Mouse (Mus musculus): ENCODE results near the gene Ggt6. TPM values are rescaled to one million over a fixed set of nuclear protein-coding genes. Genes with fewer than 3 reads are reported as not detected.

Ggt6 gene
- polyA plus RNA-seq, 1 experiment from 2014 or later, result not detected

DNA sequence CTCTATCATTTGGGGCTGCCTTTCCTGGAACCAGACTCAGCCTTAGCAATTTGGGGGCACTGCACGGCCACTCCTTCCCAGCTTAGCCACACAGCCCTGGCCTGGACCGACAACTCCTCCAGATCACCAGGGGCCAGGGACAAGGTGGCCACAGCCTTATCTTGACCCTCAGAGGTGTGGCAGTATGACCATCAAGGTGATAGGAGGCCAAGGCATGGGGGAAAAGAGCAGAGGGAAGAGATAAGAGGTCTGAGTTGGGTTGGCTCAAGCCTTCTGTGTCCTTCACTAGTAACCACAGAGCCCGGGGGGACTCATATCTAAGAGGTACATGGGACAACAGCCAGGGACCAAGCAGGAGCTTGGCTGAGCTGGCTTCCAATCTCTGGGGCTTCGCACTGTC is 46.6 kb downstream of the Ggt6 start:
- Histone ChIP-seq H3K9me3 (replicated peaks) (no peaks in the 10 kb centered on the region), H3K27me3 (replicated peaks) (no peaks in the 10 kb centered on the region), H3K27ac (replicated peaks) (no peak overlapping the region), H3K4me2 (no peak overlapping the region), H3K36me3 (no peaks in the 10 kb centered on the region), H3K9ac (replicated peaks) (no peak overlapping the region), H3K4me3 (replicated peaks) (no peak overlapping the region), H3K4me1 (peaks cover 49% of the 10 kb centered on the region)
- 92% methylated on average over 4 of the region's 4 CpGs for WGBS
- ATAC-seq (ENCODE audit: low FRiP score), result no peak

DNA sequence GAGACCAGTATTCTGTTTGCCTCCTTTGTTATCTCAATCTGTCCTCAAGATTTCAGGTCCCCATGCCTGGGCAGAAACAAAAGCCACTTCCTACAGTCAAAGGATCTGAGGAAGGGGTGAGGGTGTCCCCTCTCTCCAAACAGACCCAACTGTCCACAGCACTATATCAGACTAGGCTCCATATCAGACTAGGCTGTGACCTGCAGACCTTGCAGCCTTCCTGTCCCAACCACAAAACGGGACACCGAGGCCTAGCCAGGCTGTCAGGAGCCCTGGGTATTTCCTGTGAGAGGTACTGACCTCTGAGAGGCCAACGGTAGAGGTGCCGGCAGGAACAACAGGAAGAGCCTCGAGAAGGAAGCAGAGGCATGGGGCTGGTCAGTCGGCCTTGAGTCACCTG is 49.2 kb downstream of the Ggt6 start:
- peaks cover 56% of the 10 kb centered on the region for H3K4me1 ChIP-seq
- ATAC-seq (ENCODE audit: low FRiP score), result no peak
- no peak overlapping the region for H3K4me3 ChIP-seq (replicated peaks)
- no peak overlapping the region for H3K27ac ChIP-seq (replicated peaks)
- no peak overlapping the region for H3K4me2 ChIP-seq
- no peaks in the 10 kb centered on the region for H3K27me3 ChIP-seq (replicated peaks)
- H3K36me3 ChIP-seq, result no peaks in the 10 kb centered on the region
- H3K9ac ChIP-seq (replicated peaks), result no peak overlapping the region
- no peaks in the 10 kb centered on the region for H3K9me3 ChIP-seq (replicated peaks)
- 68% methylated on average over 6 of the region's 6 CpGs for WGBS

DNA sequence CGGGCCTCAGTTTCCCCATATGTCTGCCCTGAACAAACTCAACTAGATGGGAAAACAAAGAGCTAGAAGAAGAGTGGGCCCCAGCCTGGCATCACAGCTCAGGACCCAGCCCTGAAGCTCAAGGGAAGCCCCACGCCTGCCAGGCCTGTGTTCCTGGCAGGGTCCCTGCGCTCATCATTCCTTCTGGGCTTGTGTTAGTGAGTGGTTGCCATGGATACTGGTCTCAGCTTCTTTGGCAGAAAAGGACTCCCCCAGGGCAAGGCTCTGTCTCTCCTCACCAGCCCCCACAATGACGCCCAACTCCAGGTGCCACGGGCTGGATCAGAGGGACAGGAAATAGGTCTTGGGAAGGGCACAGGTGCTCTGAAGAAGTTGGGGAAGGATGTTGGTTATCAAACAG is 49.8 kb downstream of the Ggt6 start:
- no peaks in the 10 kb centered on the region for H3K36me3 ChIP-seq
- H3K27ac ChIP-seq (replicated peaks), result peak overlapping the region; percentile 1; the same call in 1 of the 2 replicates
- H3K4me2 ChIP-seq, result no peak overlapping the region
- H3K9me3 ChIP-seq (replicated peaks), result no peaks in the 10 kb centered on the region
- no peak overlapping the region for H3K4me3 ChIP-seq (replicated peaks)
- H3K9ac ChIP-seq (replicated peaks), result no peak overlapping the region
- no peak for ATAC-seq (ENCODE audit: low FRiP score)
- WGBS, result 39% methylated on average over 5 of the region's 5 CpGs
- H3K4me1 ChIP-seq, result peaks cover 59% of the 10 kb centered on the region
- no peaks in the 10 kb centered on the region for H3K27me3 ChIP-seq (replicated peaks)

DNA sequence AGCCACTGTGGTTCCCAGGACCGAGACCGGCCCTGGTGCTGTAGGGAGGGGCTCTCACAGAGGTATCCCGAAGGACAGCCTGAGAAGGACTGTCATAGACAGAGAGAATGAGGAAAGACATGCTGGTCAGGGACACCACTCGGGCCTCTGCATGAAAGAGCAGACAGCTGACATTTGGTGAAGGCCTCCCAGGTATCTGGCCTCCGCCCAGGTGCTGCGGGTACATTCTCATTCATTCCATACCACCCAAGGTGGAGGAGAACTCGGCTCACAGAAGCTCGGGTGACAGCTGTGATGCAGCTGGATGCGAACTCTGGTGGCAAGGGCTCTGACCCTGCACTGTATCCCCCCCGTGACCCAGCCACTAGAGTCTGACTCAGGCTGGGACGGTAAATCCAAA is 50.6 kb downstream of the Ggt6 start:
- Histone ChIP-seq H3K9ac (replicated peaks) (no peak overlapping the region), H3K36me3 (no peaks in the 10 kb centered on the region), H3K4me2 (no peak overlapping the region), H3K9me3 (replicated peaks) (no peaks in the 10 kb centered on the region), H3K4me3 (replicated peaks) (no peak overlapping the region), H3K27ac (replicated peaks) (no peak overlapping the region), H3K4me1 (peaks cover 62% of the 10 kb centered on the region), H3K27me3 (replicated peaks) (no peaks in the 10 kb centered on the region)
- no peak for ATAC-seq (ENCODE audit: low FRiP score)
- WGBS, result 76% methylated on average over 11 of the region's 11 CpGs

DNA sequence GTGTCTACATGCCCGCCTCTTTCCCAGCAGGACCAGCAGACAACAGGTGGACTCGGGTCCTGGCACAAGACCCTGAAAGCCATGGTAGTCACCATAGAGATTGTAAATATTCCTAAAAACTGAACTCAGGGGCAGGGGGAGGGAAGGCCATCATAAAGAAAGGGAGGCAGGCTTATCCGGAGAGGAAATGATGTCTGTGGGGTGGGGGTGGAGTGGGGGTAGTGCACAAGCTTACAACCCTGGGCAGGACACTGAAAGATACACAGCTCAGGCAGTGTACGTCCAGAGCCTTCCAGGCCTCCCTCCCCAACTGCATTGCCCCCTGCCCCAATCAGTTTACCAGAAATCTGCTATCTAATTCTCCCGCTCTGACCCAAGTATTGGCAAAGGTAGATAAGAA is 51.8 kb downstream of the Ggt6 start:
- no peak for ATAC-seq (ENCODE audit: low FRiP score)
- no peaks in the 10 kb centered on the region for H3K27me3 ChIP-seq (replicated peaks)
- H3K4me1 ChIP-seq, result peaks cover 62% of the 10 kb centered on the region
- H3K9ac ChIP-seq (replicated peaks), result peak overlapping the region; percentile 87; the same call in 1 of the 2 replicates
- no peak overlapping the region for H3K27ac ChIP-seq (replicated peaks)
- H3K36me3 ChIP-seq, result no peaks in the 10 kb centered on the region
- no peaks in the 10 kb centered on the region for H3K9me3 ChIP-seq (replicated peaks)
- H3K4me2 ChIP-seq, result peak overlapping the region; percentile 74
- peak overlapping the region; percentile 73 for H3K4me3 ChIP-seq (replicated peaks)
- WGBS, result 48% methylated on average over 5 of the region's 5 CpGs

DNA sequence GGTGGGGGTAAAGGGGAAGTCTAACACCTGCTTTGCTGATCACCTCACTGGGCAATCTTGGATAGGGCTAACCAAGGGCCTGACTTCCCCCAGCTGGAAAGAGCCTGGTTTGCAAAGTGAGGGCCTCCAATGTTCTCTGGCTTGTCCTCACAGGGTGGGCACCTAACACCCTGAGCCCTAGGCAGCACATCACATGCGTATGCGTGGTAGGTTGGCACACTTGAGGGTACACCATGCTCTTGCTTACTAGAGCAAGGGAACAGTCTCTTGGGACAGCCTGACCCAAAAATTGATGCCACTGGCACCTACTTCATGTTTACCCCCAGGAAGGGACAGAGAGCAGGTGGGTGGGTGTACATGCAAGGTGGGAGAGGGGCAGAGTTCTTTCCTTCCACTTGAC is 52.4 kb downstream of the Ggt6 start:
- Histone ChIP-seq H3K4me1 (peaks cover 56% of the 10 kb centered on the region), H3K27ac (replicated peaks) (no peak overlapping the region), H3K9ac (replicated peaks) (peak overlapping the region; percentile 87; the same call in 1 of the 2 replicates), H3K9me3 (replicated peaks) (no peaks in the 10 kb centered on the region), H3K4me3 (replicated peaks) (peak overlapping the region; percentile 73), H3K27me3 (replicated peaks) (no peaks in the 10 kb centered on the region), H3K36me3 (no peaks in the 10 kb centered on the region), H3K4me2 (peak overlapping the region; percentile 74)
- WGBS, result 93% methylated on average over 2 of the region's 2 CpGs
- ATAC-seq (ENCODE audit: low FRiP score), result no peak

Small RNAs within 50 kb of the gene (microRNA-seq; reads per million reads assigned to microRNA genes)
- gene Mir6338, result not detected

Other genes starting within 250 kb of the Ggt6 start
- gene Gm43951, start 228.7 kb upstream of the Ggt6 start, polyA plus RNA-seq (2015; fragmentation: Nextera tagmentation; extraction: Ambion mirVana), result 1.00 and 1.4 TPM in 2 replicates
- gene 4933427D14Rik, start 228.1 kb upstream of the Ggt6 start, polyA plus RNA-seq (2015; fragmentation: Nextera tagmentation; extraction: Ambion mirVana), result 15.7 and 16.4 TPM in 2 replicates
- gene Txndc17, start 228.0 kb upstream of the Ggt6 start, polyA plus RNA-seq (2015; fragmentation: Nextera tagmentation; extraction: Ambion mirVana), result 162 and 174 TPM in 2 replicates
- gene Med31, start 219.9 kb upstream of the Ggt6 start, polyA plus RNA-seq (2015; fragmentation: Nextera tagmentation; extraction: Ambion mirVana), result 49.5 and 55.3 TPM in 2 replicates
- gene Slc13a5, start 168.3 kb upstream of the Ggt6 start, polyA plus RNA-seq (2015; fragmentation: Nextera tagmentation; extraction: Ambion mirVana), result 1.8 TPM in 2 replicates
- gene Xaf1, start 133.9 kb upstream of the Ggt6 start, polyA plus RNA-seq (2015; fragmentation: Nextera tagmentation; extraction: Ambion mirVana), result 3.0 and 10.6 TPM in 2 replicates
- gene Fbxo39, start 121.1 kb upstream of the Ggt6 start, polyA plus RNA-seq (2015; fragmentation: Nextera tagmentation; extraction: Ambion mirVana), result not detected in 2 replicates
- gene Tekt1, start 73.1 kb upstream of the Ggt6 start, polyA plus RNA-seq (2015; fragmentation: Nextera tagmentation; extraction: Ambion mirVana), result 4.6 and 5.9 TPM in 2 replicates
- 10.2 and 16.1 TPM in 2 replicates for gene Smtnl2, start 23.8 kb upstream of the Ggt6 start, polyA plus RNA-seq (2015; fragmentation: Nextera tagmentation; extraction: Ambion mirVana)
- gene Mybbp1a, start 5.8 kb downstream of the Ggt6 start, polyA plus RNA-seq (2015; fragmentation: Nextera tagmentation; extraction: Ambion mirVana), result 63.1 and 82.7 TPM in 2 replicates
- 9.4 and 12.6 TPM in 2 replicates for gene Spns2, start 54.4 kb downstream of the Ggt6 start, polyA plus RNA-seq (2015; fragmentation: Nextera tagmentation; extraction: Ambion mirVana)
- 0.06 and 1.1 TPM in 2 replicates for gene Spns3, start 115.0 kb downstream of the Ggt6 start, polyA plus RNA-seq (2015; fragmentation: Nextera tagmentation; extraction: Ambion mirVana)
- gene Ube2g1, start 171.8 kb downstream of the Ggt6 start, polyA plus RNA-seq (2015; fragmentation: Nextera tagmentation; extraction: Ambion mirVana), result 76.2 and 77.3 TPM in 2 replicates

All from neural tube, embryonic 15.5 days (tissue).